Mouse (Mus musculus): Measurements from ENCODE around the gene Parp2.
"Not testable (repeated sequence)": the region's sequence is repeated elsewhere in the genome, so short reads cannot be mapped to it uniquely, and the experiment has no call there.

Gene Parp2

DNA sequence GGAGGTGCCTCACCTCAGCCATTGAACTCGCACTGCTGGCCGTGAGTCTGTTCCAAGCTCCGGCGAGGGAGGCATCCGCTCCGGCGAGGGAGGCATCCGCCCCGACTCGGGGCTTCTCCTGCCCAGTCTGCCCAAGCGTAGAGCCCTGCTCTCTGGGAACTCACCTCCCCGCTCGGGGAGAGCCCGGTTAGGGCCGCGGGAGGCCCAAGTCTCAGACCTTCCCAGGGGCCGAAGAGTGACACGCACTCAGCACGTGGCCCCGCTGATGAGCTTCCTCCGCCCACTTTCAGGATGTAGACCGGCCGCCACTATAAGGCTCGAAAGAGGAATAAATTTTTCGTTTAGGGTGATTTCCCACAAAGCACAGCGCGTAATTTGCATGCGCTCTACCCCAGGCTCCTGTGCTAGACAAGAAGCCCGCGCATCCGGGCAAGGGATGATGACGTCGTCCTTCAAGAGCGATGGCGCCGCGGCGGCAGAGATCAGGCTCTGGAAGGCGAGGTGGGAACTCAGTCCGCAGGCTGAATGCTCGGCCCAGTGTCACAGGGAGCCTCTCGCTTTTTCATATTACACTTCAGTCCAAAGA is at the start of gene Parp2, which contains the start of gene Ccnb1ip1:
Gene Parp2, plus strand, starts transcription at position 355 of the 586 bp plus-strand sequence.
Gene Ccnb1ip1, minus strand, starts transcription at position 246 of the 586 bp plus-strand sequence.
- DNase-seq (ENCODE audit: low read depth): peak; percentile 99

DNA sequence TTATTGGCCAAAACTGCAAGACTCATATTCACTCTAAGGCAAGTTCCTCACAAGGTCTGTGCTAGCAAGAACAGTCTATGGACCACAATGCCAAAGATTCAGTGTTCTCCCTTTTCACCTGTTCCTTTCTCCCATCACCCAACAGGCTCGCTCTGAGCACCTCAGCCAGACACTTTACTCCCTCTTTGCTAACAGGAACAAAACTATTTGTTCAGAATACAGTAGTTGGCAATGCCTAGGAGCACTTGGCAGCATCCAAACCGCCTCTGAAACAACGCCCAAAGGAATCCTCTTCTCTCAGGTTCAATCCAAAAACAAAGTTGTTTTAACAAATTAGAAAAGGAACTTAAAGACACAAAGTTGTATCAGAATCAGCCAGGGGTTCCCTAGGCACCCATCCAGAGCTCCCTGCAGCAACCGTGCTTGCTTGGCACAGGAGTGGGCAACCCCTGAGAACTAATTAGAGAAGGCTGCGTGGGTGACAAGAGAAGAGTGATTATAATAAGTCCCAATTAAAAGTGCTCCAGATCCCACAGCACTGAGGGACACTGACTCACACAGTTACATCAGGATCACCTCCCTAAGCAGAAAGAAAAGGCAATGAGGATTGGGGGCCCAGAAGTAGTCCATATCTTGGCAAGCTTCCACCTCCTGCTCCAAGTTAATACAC is 49.1 kb upstream of the Parp2 start:
- no peak for DNase-seq (ENCODE audit: low read depth)

DNA sequence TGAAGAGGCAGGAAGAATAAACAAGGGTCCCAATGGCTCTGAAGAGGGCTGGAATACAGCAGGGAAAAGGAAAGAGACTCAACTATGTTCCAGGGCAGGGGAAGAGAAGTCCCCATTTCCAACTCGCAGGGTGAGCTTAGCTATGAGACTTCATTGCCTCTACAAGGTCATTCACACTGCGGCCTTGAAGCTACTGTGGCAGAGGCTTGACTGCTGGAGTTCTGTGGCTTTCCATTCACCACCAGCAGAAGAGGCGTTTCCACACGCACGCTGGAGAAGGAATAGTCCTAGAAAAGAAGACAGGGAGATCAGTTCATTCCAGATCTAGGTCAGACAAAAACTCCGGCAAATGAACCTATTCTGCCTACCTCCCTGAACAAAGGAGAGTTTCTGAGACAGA is 41.9 kb upstream of the Parp2 start:
- no peak for DNase-seq (ENCODE audit: low read depth)

DNA sequence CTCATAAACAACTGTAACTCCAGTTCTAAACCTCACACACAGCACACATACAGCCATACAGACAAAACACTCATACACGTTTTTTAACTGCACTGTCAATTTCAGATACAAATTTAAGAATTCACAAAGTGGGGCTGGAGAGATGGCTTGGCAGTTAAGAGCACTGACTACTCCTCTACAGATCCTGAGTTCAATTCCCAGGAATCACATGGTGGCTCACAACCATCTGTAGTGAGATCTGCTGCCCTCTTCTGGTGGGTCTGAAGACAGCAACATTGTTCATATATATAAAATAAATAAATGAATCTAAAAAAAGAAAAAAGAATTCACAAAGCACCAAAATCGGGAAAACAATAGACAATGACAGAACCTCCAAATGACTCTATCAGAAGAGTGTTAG is 36.3 kb upstream of the Parp2 start:
- DNase-seq (ENCODE audit: low read depth): peak; percentile 41

DNA sequence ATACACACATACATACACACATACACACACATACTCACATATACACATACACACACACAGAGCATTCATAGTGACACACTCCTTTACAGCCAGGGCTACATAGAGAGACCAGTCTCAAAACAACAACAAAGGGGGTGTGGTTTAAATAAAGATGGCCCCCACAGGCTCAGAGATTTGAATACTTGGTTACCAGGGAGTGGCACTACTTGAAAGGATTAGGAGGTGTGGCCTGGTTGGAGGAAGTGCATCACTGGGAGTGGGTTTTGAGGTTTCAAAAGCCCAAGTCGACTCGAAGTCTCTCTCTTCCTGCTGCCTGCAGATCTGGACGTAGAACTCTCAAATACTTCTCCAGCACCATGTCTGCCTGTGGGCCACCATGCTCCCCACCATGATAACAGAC is 25.5 kb upstream of the Parp2 start:
- no peak for DNase-seq (ENCODE audit: low read depth)

DNA sequence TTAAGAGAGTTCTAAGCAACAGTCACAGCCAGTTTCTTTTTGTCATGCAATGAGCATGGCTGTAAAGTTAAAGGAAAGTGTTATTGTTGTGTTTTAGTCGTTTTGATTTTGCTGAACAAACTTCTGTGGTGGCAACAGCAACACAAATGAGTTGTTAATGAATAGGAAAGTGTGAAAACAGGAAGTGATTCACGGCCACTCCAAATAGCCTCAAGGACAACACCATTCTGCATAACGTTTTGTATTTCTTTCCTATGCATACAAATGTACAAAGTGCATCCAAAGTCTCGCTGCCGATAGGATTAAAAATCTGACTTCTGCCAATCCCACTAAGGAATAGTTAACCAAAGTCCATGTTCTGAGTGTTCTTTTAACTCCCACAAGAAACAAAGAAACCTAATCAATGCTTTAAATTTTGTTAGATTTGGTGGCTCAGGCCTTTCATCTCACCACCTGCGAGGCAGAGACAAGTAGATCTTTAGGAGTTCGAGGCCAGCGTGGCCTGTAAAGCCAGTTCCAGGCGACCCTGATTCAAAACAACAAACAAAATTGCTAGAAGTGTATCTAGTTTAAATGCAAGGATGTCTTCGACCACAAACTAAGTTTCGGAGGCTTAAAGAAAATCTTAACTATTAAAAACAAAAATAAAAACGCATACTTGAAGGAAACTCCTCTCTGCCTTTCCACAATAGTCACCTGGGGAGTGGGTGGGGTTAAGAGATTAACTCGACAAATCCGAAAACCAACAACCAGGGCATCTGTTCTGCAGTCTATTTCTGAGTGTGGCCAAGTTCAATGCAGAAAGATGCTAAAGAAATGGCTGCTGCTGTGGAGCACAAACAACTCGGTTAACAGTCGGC is 23.0 kb upstream of the Parp2 start:
- peak; percentile 61 for DNase-seq (ENCODE audit: low read depth)

DNA sequence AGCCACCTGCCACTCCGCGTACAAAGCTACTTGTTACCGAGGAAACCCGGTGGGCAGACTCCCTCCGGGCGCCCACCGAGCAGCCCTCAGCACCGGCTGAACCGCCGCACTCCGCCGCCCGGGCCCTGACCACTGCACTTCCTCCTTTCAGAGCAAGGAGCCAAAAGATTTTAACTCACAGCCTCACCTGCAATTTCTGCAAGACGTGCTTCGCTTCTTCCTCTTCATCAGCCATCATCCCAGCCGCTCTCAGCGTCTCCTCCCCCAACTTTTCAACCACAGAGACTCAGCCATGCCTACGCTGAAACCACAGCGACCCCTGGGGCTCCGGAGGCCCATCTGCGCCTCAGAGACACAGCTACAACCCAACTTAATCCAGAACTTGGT is 22.4 kb upstream of the Parp2 start, which contains the start of gene Ttc5:
Gene Ttc5, minus strand, starts transcription at position 269 of the 387 bp plus-strand sequence.
- DNase-seq (ENCODE audit: low read depth): peak; percentile 95

DNA sequence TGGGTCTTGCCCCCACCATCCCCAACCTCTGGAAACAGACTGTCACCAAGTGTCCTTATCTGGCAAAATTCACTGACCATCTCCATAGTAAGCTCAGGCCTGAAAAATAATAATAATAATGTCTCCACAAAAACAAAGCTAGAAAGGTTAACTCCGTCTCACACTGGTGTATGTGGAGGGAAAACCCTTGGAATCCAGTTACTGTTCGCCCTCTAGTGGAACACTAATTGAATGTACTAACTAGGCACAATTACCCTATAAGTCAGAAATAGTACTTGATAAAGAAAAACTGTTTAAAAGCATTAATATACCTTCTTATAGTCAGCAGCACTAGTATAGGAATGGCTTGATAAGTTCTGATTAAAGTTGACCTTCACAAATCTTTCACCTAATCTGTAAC is 19.5 kb upstream of the Parp2 start:
- DNase-seq (ENCODE audit: low read depth): peak; percentile 72

DNA sequence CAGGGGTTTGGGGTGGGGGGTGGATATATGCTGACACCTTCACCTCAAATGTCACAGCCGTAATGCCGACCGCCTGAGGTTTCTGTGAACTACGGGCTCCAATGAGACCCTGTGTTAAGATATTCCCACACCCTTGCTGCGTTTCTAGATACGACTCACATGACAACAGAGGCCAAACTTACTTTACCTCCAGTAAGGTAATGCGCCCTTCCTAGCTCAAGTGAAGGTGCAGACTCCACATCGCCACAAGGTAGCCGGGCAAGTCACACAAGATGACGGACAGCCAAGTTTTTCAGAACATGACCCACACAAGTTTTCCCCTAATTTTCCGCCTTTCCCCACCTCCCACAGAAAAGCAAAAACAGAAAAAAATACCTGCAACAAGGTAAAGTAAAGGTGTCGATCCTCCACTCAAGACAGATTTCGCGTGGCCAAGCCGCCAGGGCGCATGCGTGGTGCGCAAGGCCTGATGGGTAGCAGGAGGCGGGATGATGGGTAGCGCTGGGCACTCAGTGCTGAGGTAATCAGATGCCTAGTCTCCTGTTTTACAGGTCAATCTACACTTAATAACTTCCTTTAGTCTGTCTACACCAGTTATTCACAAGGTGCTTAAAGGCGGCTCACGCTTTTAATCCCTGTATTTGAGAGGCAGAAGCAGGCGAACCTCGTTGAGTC is 12.2 kb upstream of the Parp2 start:
- no peak for DNase-seq (ENCODE audit: low read depth)

DNA sequence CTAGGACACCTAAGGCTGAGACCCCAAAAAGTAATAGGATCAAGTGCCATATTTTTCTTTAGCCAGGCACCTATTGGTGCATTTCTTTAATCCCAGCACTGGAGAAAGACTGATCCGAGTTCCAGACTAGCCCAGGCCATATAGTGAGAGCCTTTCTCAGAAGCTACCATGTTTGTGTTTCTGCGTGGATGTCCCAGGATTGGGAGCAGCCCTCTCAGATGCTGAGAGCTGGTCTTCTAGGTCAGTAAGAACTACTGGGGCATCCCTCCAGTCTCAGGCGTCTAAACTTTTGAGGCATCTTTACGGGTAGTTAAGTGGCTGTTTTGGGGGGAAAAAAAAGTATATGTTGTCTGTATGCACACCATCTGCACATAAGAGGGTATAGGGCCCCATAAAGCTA is 11.7 kb upstream of the Parp2 start:
- no peak for DNase-seq (ENCODE audit: low read depth)

DNA sequence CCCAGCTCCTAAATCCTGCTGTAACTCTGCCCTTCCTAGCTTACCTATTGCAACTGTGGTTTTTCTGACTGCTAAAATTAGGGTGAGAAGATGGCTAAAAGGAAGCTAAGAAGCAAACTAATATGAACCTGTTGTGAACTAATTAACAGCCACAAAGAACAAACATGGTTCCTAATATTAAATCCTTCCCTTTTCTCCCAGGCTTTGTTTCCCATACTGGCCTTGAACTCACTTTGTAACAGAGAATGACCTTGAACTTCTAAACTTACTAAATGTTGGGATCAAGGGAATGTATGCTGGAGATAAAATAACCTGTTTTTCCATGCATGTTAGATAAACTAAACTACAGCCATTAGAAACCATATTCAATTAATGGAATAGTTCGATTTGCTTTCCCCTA is 11.2 kb upstream of the Parp2 start:
- no peak for DNase-seq (ENCODE audit: low read depth)

DNA sequence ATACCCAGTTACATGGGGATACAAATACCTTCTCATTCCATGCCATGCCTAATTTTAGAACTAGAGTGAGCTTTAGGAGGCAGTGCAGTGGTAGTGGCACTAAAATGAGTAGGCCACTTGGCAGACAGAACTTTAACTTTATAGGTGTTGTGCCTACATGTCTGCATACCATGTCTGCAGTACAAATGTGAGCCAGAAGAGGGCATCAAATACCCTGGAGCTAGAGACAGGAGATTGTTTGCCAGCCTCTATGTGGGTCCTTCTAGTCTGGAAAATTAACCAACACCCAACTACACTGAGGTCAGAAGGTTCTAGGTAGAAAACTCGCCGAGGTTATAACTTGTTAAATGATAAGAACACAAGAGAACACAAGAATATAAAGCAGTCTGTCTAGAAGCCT is 9.1 kb upstream of the Parp2 start:
- DNase-seq (ENCODE audit: low read depth): peak; percentile 59

DNA sequence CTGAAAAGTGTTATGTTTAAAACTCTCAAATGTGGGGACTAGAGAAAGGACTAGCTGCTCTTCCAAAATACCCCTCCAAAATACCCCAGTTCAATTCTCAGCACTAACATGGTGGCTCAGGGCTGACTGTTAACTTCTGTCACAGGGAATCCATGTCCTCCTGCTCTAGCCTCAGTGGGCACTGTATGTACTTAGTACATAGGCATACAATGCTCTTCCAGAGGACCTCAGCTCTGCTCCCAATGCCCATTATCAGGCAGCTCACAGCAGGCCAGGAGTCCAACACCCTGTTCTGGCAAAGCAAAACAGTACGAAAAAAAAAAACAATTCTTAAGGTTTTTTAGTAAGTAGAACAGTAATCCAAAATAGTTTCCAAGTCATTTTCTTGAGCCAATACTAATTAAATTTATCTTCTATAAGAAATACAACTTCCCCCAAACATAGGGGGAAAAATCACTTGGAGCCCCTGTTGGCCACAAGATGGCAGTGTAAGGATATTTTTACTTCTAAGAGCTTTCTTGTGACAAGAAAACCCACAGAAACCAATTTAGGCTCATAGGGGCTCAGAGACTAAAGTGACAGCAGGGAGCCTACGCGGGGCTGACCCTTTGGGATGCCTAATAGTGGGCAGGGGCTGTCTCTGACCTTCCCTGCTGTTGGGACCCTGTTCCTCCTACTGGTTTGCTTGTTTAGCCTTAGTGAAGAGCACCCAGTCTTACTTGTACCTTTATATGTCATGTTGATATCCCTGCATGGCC is 8.0 kb upstream of the Parp2 start:
- peak; percentile 85 for DNase-seq (ENCODE audit: low read depth)

DNA sequence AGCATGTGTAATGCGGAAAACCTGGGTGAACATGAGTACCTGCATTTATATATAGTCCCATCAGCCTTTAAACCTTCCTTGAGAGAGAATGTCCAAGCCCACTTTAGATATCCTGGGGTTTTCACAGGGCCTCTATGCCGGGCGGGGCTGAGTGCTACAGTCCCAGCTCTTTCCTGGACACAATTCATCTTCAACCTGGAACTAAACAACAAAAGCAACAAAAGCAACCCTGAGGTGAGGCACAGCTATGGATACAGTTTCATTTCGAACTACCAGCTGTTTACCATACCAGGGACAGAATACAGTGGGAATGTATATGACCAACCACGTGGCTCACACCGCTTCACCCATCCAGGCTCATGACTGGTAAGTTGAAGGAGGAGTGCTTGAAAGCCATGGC is 5.2 kb upstream of the Parp2 start:
- no peak for DNase-seq (ENCODE audit: low read depth)

DNA sequence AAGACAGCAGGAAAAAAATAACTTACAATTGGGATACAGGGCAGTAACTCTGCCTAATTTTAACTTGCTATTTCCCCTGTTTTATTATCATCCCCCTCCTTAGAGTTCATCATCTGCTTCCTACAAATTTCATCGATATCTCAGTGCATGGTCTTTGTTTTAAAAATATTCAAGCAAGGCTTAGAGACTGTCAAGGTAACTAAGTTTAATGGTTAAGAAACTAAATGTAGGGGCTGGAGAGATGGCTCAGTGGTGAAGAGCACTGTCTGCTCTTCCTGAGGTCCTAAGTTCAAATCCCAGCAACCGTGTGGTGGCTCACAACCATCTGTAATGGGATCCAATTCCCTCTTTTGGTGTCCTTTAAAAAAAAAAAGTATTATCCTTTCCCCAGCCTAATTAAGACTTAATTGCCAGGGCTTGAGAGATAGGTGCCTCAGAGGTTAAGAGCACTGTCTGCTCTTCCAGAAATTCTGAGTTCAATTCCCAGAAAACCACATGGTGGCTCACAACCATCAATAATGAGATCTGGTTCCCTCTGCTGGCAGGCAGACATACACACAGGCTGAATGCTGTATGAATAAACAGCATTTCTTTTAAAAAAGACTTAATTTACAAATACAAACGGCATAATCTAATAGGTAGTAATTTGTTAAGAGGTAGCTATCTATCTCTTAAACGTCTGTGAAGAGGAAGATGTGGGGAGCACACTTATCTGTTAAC is 4.6 kb upstream of the Parp2 start:
- DNase-seq (ENCODE audit: low read depth): peak; percentile 74

DNA sequence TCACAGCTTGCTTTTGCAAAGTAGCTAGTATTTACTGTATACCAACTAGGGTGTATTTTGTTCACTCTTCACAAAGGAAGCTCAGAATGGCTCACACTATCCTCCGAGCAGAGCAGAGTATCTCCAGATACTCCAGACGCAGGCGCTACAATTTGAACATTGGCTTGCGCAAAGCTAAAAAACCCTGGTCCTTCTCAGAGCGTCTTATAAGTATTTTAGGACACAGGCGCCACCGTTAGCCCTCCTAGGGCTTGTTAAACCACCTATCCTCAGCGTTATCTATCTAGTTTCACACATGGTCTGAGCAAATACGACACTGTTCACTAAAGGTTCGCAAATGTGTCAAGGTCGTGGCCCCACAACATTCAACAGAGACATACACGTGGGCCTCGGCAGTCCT is 3.0 kb upstream of the Parp2 start:
- DNase-seq (ENCODE audit: low read depth): no peak

DNA sequence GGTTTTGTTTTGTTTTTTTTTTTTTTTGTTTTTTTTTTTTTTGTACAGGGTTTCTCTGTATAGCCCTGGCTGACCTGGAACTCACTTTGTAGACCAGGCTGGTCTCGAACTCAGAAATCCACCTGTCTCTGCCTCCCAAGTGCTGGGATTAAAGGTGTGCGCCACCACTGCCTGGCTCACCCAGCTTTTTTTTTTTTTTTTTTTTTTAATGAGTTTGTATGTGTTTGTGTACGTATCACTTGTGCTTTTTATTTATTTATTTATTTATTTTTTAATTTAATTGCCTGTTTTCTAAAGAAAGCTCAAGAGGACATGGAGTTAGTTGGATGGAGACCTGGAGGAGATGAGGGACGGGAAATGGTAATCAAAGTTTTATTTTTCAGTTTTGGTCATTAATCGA is 1.2 kb upstream of the Parp2 start:
- DNase-seq (ENCODE audit: low read depth): not testable (repeated sequence)

DNA sequence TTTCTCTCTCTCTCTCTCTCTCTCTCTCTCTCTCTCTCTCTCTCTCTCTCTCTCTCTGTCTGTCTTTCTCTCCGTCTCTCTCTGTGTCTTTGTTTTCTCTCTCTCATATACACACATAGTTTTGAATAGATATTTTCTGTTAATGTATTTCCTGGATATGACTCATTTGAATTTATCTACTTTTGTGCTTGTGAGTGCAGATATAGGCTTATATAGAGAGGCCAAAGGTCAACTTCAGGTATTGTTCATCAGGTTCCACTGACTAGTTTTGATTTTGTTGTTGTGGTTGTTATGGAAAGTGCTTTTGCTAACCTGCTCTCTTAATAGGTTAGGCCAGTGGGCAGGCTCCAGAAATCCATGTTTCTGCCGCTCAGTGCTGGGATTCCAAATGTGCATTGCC is 5.4 kb downstream of the Parp2 start:
- DNase-seq (ENCODE audit: low read depth): no peak

DNA sequence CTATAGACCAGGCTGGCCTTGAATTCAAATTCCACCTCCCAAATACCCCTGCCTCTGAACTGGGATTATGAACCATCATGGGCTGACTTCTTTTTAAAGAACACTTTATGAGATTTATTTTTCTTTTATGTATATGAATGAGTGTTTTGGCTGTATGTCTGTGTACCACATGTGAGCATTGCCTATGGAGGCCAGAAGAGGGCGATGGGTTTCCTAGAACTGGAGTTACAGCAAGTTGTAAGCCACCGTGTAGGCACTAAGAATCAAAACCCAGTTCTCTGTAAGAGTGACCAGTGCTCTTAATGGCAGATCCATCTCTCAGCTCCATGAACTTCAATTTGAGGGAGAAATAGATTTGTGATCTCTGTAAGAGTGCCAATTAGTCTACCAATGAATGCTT is 15.6 kb downstream of the Parp2 start:
- DNase-seq (ENCODE audit: low read depth): peak; percentile 26

DNA sequence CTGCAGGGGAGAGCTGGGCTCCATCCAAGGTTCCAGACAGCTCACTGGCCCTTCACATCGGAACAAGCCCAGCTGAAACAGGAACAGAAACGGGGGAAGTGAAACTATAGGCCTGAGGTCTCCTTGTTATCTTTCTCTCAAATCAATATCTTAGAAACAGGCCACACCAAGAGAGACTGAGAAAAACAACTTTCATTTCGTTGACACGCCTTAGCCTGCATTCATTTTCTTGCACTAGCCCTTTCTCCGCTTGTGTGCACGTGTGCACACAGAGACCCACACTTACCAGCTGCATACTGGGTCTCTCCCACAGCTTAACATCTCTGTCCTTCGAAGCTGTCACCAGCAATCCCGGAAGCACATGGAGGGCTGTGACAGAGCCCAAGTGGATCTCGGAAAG is 16.6 kb downstream of the Parp2 start:
- no peak for DNase-seq (ENCODE audit: low read depth)

DNA sequence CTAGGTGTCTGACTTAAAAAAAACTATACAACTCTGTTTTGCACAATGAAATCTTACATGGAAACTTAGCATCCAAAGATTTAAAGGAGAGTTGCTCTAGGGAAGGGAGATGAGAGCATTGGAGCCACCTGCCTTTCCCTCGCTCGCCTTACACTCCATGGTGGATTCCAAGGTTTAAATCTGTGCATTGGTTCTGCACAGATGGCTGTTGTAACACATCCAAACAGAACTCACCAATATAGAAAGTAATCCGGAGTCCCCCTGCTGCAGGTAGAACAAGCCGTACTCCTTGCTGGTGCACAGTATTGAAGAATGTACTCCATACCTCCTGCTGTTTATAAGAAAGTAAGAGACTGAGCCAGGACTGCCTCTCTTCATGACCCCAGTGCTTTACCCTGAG is 18.9 kb downstream of the Parp2 start:
- no peak for DNase-seq (ENCODE audit: low read depth)
